In the genomic region with DNA sequence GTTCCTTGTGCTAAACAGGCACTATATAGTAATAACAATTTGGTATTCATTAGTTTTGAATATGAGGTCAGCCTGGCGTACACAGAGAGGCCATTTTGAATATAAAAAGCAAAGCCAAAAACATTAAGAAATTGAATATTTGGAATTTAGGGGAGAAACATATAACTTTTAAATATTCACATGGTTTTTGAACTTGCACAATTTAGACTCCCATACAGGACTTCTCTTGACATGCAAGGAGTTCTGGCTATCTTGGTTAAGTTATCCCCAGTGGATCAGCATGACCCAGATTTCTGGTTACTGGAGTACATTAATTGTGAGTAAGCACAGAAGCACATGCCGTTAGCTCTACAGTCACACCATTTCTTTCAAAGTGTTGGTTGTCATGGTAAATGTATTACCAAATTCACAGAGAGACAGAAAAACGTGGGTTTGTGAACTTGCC, we compare ENCODE assay signal across 8 mouse cellular contexts. TPM values are rescaled to one million over a fixed set of nuclear protein-coding genes. Genes with fewer than 3 reads are reported as not detected.
DNase-seq lines count a peak whose midpoint lies in the region; ATAC-seq and TF ChIP-seq lines count a peak whose summit lies in the region.

No protein-coding gene starts in this region.

- no peaks in the 10 kb centered on the region for H3K9me3 ChIP-seq in embryonic facial prominence, embryonic 10.5 days
- no peaks in the 10 kb centered on the region for H3K9me3 ChIP-seq in neural tube, embryonic 14.5 days (ENCODE audit: control insufficient read depth, low read length)

- intact Hi-C loops in left cerebral cortex, postnatal 25 days (cut with DNase I) = no loop called here

- no peaks in the 10 kb centered on the region for H3K27me3 ChIP-seq in embryonic facial prominence, embryonic 10.5 days (replicated peaks; ENCODE audit: low read depth, poor library complexity, severe bottlenecking)
- H3K27me3 ChIP-seq in neural tube, embryonic 14.5 days (ENCODE audit: control insufficient read depth, insufficient read depth, low read length) = no peaks in the 10 kb centered on the region

- peak overlapping the region; percentile 79 for H3K4me2 ChIP-seq in neural tube, embryonic 14.5 days (ENCODE audit: low read depth, low read length)

- 27% methylated on average over 3 of the region's 3 CpGs for WGBS in lung, adult 2 months
- 60% methylated on average over 3 of the region's 3 CpGs for WGBS in embryonic facial prominence, embryonic 10.5 days
- WGBS in neural tube, embryonic 14.5 days = 26% methylated on average over 3 of the region's 3 CpGs

- no peak for TF ChIP-seq CTCF in lung, adult 2 months (IDR thresholded peaks at IDR 0.05; ENCODE audit: insufficient read depth, low read length)

- H3K4me3 ChIP-seq in lung, adult 2 months (replicated peaks; ENCODE audit: extremely low read depth, low read depth, low read length) = peak overlapping the region; percentile 58
- peak overlapping the region; percentile 65 for H3K4me3 ChIP-seq in embryonic facial prominence, embryonic 10.5 days
- H3K4me3 ChIP-seq in neural tube, embryonic 14.5 days (ENCODE audit: low read depth, low read length) = peak overlapping the region; percentile 52

- no peaks in the 10 kb centered on the region for H3K36me3 ChIP-seq in embryonic facial prominence, embryonic 10.5 days (replicated peaks)
- no peaks in the 10 kb centered on the region for H3K36me3 ChIP-seq in neural tube, embryonic 14.5 days (ENCODE audit: control insufficient read depth, insufficient read depth, low read length)

- no peak for TF ChIP-seq POLR2A in lung, adult 2 months (IDR thresholded peaks at IDR 0.05; ENCODE audit: borderline replicate concordance, extremely low read depth, low read depth, low read length)

- peak overlapping the region; percentile 98 for H3K27ac ChIP-seq in embryonic facial prominence, embryonic 10.5 days (replicated peaks)
- H3K27ac ChIP-seq in neural tube, embryonic 14.5 days (ENCODE audit: low read depth, low read length) = peak overlapping the region; percentile 98; the same call in 1 of the 2 replicates

- no peak for ATAC-seq in neural tube, embryonic 14.5 days (ENCODE audit: low read depth)

- H3K4me1 ChIP-seq in lung, adult 2 months (ENCODE audit: control insufficient read depth, insufficient read depth, low read length) = peaks cover 5% of the 10 kb centered on the region; the same call in 1 of the 2 replicates
- peaks cover 13% of the 10 kb centered on the region for H3K4me1 ChIP-seq in embryonic facial prominence, embryonic 10.5 days
- H3K4me1 ChIP-seq in neural tube, embryonic 14.5 days (ENCODE audit: control insufficient read depth, insufficient read depth, low read length) = peaks cover 9% of the 10 kb centered on the region; the same call in 1 of the 2 replicates

- peak overlapping the region; percentile 62; the same call in 1 of the 2 replicates for H3K9ac ChIP-seq in neural tube, embryonic 14.5 days (replicated peaks; ENCODE audit: low read depth, low read length)

- no peak for DNase-seq in lung, adult 2 months
- no peak for DNase-seq in lung, postnatal 14 days
- DNase-seq in embryonic facial prominence, embryonic 10.5 days (ENCODE audit: low spot score) = no peak
- peak; percentile 64 for DNase-seq in induced T-regulatory cell, adult 2 months (ENCODE audit: low read depth)
- DNase-seq in left cerebral cortex, postnatal 25 days (ENCODE audit: low spot score in 2 of 2) = no peak
- no peak for DNase-seq in cerebellum, adult 11 months
- no peak for DNase-seq in layer of hippocampus, adult 11-12 months (ENCODE audit: low spot score)

RNA-seq across cellular contexts. Expression of a gene that starts 18.5 kb away (rescaled TPM):
- 0.38 and 0.99 TPM in 2 replicates for polyA plus RNA-seq in lung, adult 2 months (2012; rRNA removed)
- 13.1 and 13.6 TPM in 2 replicates for polyA plus RNA-seq in embryonic facial prominence, embryonic 10.5 days (2016; fragmentation: Nextera tagmentation; extraction: Ambion mirVana)
- polyA plus RNA-seq in neural tube, embryonic 14.5 days (2014; fragmentation: Nextera tagmentation; extraction: Ambion mirVana) = 13.3 and 14.9 TPM in 2 replicates
- 10 to 100 TPM; 43.0 to 45.6 TPM for total RNA-seq in left cerebral cortex, postnatal 25 days (2021)

RNA-seq across cellular contexts. Expression of a gene that starts 19.7 kb away (rescaled TPM):
- 100 and 154 TPM in 2 replicates for polyA plus RNA-seq in lung, adult 2 months (2012; rRNA removed)
- polyA plus RNA-seq in embryonic facial prominence, embryonic 10.5 days (2016; fragmentation: Nextera tagmentation; extraction: Ambion mirVana) = 874 and 878 TPM in 2 replicates
- polyA plus RNA-seq in neural tube, embryonic 14.5 days (2014; fragmentation: Nextera tagmentation; extraction: Ambion mirVana) = 187 and 245 TPM in 2 replicates
- total RNA-seq in left cerebral cortex, postnatal 25 days (2021) = 100 to 1,000 TPM; 121 to 132 TPM

RNA-seq across cellular contexts. Expression of a gene that starts 39.4 kb away (rescaled TPM):
- polyA plus RNA-seq in lung, adult 2 months (2012; rRNA removed) = 27.7 and 30.6 TPM in 2 replicates
- 115 and 127 TPM in 2 replicates for polyA plus RNA-seq in embryonic facial prominence, embryonic 10.5 days (2016; fragmentation: Nextera tagmentation; extraction: Ambion mirVana)
- 147 and 150 TPM in 2 replicates for polyA plus RNA-seq in neural tube, embryonic 14.5 days (2014; fragmentation: Nextera tagmentation; extraction: Ambion mirVana)
- 10 to 100 TPM; 55.9 to 57.1 TPM for total RNA-seq in left cerebral cortex, postnatal 25 days (2021)

RNA-seq across cellular contexts. Expression of a gene that starts 57.1 kb away (rescaled TPM):
- 0.41 and 0.61 TPM in 2 replicates for polyA plus RNA-seq in lung, adult 2 months (2012; rRNA removed)
- 2.5 and 3.8 TPM in 2 replicates for polyA plus RNA-seq in embryonic facial prominence, embryonic 10.5 days (2016; fragmentation: Nextera tagmentation; extraction: Ambion mirVana)
- polyA plus RNA-seq in neural tube, embryonic 14.5 days (2014; fragmentation: Nextera tagmentation; extraction: Ambion mirVana) = 1.8 and 4.0 TPM in 2 replicates
- not detected for total RNA-seq in left cerebral cortex, postnatal 25 days (2021)
